Mouse (Mus musculus): ENCODE data around the gene Nxpe4.

DNA sequence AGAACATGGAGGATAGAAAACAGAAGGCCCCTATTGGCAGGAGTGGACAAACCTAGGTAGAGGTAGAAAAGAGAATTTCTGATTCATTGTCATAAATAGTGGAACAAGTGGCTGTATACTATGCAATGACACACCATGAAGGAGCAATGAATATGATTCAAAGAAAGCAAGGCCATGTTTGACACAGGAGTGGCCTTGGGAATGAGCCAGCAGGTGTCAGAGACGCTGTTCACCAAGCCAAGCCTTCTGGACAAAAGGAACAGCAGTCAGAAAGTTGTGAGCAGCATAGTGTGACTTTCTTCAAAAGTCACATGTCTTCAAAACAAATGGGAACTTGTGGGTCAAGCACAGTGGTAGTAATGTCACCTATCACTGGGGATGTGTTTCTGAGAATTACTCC is 80.0 kb downstream of the Nxpe4 start:
- TF ChIP-seq CTCF (IDR thresholded peaks at IDR 0.05; ENCODE audit: low read depth, low read length), result no peak
- TF ChIP-seq POLR2A (IDR thresholded peaks at IDR 0.05; ENCODE audit: extremely low read depth, insufficient read depth, low read length), result no peak

Measured in liver, adult 2 months (tissue).